Mouse (Mus musculus) megakaryocyte, embryonic 14.5 days (primary cell): ENCODE data around the gene Ankar. TPM values are rescaled to one million over a fixed set of nuclear protein-coding genes. Genes with fewer than 3 reads are reported as not detected.

ENCODE experiments used
- H3K27me3 ChIP-seq: replicated peaks from 2 replicates; pipeline ENCODE3; 2012; ENCODE audit warnings: inconsistent platforms
- H3K36me3 ChIP-seq: replicated peaks from 2 replicates; pipeline ENCODE3; 2012; ENCODE audit warnings: low read length, inconsistent platforms, mixed read lengths
- H3K4me1 ChIP-seq: 2 replicates; pipeline ENCODE4 v1.6.1; 2012; ENCODE audit warnings: inconsistent platforms
- H3K4me3 ChIP-seq: replicated peaks from 2 replicates; pipeline ENCODE3; 2012; ENCODE audit warnings: moderate library complexity, mild to moderate bottlenecking, inconsistent platforms
- H3K9me3 ChIP-seq: 2 replicates; pipeline ENCODE4 v1.6.1; 2012; ENCODE audit warnings: inconsistent platforms
- FLI1 ChIP-seq: IDR thresholded peaks from 2 replicates; pipeline ENCODE4 v1.6.1; 2012; ENCODE audit warnings: low read length, inconsistent platforms, mixed read lengths
- GATA1 ChIP-seq: IDR thresholded peaks from 3 replicates; pipeline ENCODE4 v1.6.1; 2012; ENCODE audit warnings: mixed read lengths, low read length, inconsistent platforms, borderline replicate concordance
- polyA plus RNA-seq: library from polyadenylated mRNA; stranded (reverse); fragments of >175 nt; gene quantifications from 2 replicates; pipeline ENCODE4 v1.2.3, GENCODE M21; 2012; ENCODE audit warnings: low replicate concordance; ENCODE audit not compliant: insufficient read depth

Ankar gene
- polyA plus RNA-seq, 1 experiment: not detected

DNA sequence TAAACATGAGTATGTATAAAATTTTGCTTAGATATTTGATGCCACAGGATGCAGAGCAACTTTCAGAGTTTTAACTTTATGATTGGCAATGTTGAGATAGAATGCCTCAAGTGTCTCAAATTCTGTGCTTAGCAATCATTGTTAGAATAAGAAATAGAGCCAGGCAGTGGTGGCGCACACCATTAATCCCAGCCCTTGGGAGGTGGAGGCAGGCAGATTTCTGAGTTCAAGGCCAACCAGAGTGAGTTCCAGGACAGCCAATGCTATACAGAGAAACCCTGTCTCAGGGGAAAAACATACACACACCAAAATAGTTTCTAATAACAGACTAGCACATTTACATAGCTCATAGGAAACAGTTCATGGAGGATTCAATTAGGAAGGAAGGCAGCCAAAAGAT, 14.7 kb upstream of the Ankar start:
- Histone ChIP-seq H3K27me3 (no peaks in the 10 kb centered on the region), H3K9me3 (no peaks in the 10 kb centered on the region), H3K36me3 (peaks cover 63% of the 10 kb centered on the region), H3K4me1 (peaks cover 19% of the 10 kb centered on the region), H3K4me3 (no peak overlapping the region)
- no peak for TF ChIP-seq FLI1
- TF ChIP-seq GATA1: no peak

DNA sequence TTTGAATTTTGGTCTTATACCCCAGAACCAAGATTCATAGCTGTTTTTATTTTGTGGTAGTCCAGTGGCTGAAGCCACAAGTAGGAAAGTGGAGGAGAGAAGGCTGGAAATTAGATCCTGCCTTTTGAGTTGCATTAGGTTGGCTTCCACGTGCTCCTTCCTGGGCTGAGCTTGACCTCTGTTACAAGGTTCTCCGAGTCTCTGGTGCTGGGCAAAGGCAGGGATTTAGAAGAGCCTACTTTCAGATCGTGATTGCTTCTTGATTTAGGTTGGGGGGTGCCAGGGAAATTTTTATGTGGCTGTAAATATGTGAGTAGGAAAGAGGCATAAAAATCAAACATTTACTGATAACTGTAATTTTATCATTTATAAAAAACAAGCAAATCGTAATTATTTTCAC, 14.2 kb upstream of the Ankar start:
- Histone ChIP-seq H3K9me3 (no peaks in the 10 kb centered on the region), H3K27me3 (no peaks in the 10 kb centered on the region), H3K36me3 (peaks cover 61% of the 10 kb centered on the region), H3K4me3 (no peak overlapping the region), H3K4me1 (peaks cover 19% of the 10 kb centered on the region)
- TF ChIP-seq FLI1 (no peak), GATA1 (no peak)

- TF ChIP-seq FLI1 (no peak), GATA1 (no peak)
- peak overlapping the region; percentile 96 for H3K4me3 ChIP-seq
- no peaks in the 10 kb centered on the region for H3K27me3 ChIP-seq
- peaks cover 43% of the 10 kb centered on the region for H3K36me3 ChIP-seq
- H3K4me1 ChIP-seq: peaks cover 27% of the 10 kb centered on the region
- H3K9me3 ChIP-seq: no peaks in the 10 kb centered on the region
Measured at GRCm38 (mm10) chr1:72711684-72712083, 11.3 kb upstream of the Ankar start.

GRCm38 (mm10) chr1:72710753-72711653, 10.6 kb upstream of the Ankar start, which contains the start of gene Rpl37a:
Gene Rpl37a (plus strand): TSS chr1:72711290.
- Histone ChIP-seq H3K4me1 (peaks cover 27% of the 10 kb centered on the region), H3K27me3 (no peaks in the 10 kb centered on the region), H3K9me3 (no peaks in the 10 kb centered on the region), H3K4me3 (peak within 1 kb of the TSS; percentile 96), H3K36me3 (peaks cover 36% of the 10 kb centered on the region)
- peak; percentile 30; the same call in 1 of the 2 replicates for TF ChIP-seq FLI1
- TF ChIP-seq GATA1: no peak

- no peaks in the 10 kb centered on the region for H3K9me3 ChIP-seq
- no peaks in the 10 kb centered on the region for H3K27me3 ChIP-seq
- peaks cover 8% of the 10 kb centered on the region; the same call in 1 of the 2 replicates for H3K4me1 ChIP-seq
- no peak overlapping the region for H3K4me3 ChIP-seq
- H3K36me3 ChIP-seq: peaks cover 1% of the 10 kb centered on the region
- TF ChIP-seq GATA1 (no peak), FLI1 (no peak)
Measured at GRCm38 (mm10) chr1:72707525-72707924, 7.1 kb upstream of the Ankar start.

DNA sequence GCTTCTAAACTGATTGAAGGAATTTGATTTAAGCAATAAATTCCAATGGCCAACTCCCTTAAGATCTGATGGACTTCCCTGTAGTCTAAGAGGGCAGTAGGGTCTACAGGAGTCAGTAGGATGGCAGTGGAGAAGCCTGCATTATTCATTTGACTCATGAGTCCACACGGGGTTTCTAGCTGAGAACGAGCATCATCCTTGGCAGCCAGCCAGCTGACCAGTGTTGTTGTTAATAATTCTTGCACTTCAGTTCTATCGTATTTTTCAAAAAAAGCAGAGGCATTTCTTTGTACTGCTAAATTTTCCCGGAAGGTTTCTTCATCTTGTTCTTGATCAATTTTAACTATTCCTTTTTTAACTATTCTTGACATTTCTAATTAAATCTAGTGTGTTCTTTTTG, 1.7 kb downstream of the Ankar start:
- TF ChIP-seq GATA1 (no peak), FLI1 (no peak)
- no peaks in the 10 kb centered on the region for H3K27me3 ChIP-seq
- H3K36me3 ChIP-seq: no peaks in the 10 kb centered on the region
- H3K4me3 ChIP-seq: no peak overlapping the region
- no peaks in the 10 kb centered on the region for H3K4me1 ChIP-seq
- H3K9me3 ChIP-seq: no peaks in the 10 kb centered on the region

GRCm38 (mm10) chr1:72696256-72696655, 4.1 kb downstream of the Ankar start:
- H3K4me1 ChIP-seq: no peaks in the 10 kb centered on the region
- TF ChIP-seq FLI1 (no peak), GATA1 (no peak)
- no peaks in the 10 kb centered on the region for H3K9me3 ChIP-seq
- H3K36me3 ChIP-seq: no peaks in the 10 kb centered on the region
- H3K4me3 ChIP-seq: no peak overlapping the region
- H3K27me3 ChIP-seq: no peaks in the 10 kb centered on the region

GRCm38 (mm10) chr1:72673070-72673469, 27.3 kb downstream of the Ankar start:
- Histone ChIP-seq H3K4me3 (no peak overlapping the region), H3K27me3 (no peaks in the 10 kb centered on the region), H3K4me1 (no peaks in the 10 kb centered on the region), H3K9me3 (no peaks in the 10 kb centered on the region), H3K36me3 (no peaks in the 10 kb centered on the region)
- no peak for TF ChIP-seq GATA1
- TF ChIP-seq FLI1: no peak

DNA sequence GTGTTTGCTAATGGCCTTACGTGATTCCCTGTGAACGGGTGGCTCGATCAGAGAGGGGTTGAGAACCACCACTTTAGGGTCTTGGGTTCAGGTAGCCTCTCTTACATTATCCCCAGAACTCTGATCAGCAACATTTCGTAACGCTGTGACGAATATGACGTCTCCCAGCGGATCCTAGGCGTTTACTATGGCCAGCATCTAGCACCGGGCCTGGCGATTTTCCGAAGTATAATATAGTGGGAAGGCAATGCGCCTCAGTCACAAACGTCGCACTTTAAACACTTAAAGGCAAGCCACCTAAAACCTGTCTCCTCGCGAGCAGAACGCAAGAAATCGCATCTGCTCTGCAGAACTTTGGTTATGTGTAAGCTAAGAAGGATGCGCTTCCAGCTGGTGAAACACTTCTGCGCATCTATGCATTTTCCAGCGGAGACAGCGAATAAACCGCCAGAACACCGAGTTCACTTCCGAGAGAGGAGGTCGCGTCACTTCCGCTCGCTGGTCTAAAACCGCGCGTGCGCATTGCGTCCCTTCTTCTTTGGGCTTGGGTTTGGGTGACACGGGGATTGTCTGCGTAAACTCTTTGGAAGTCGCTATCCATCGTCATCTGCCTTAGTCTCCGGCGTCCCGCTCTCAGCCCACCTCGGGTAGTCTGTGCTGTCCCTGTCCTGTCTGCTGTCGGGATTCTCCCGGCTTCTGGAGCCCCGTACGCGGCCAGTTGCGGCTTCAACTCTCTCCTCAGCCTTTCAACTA, 59.5 kb downstream of the Ankar start:
- no peak overlapping the region for H3K4me3 ChIP-seq
- no peaks in the 10 kb centered on the region for H3K36me3 ChIP-seq
- TF ChIP-seq GATA1: no peak
- no peak for TF ChIP-seq FLI1

GRCm38 (mm10) chr1:72635221-72635620, 65.2 kb downstream of the Ankar start:
- Histone ChIP-seq H3K4me1 (no peaks in the 10 kb centered on the region), H3K9me3 (peaks cover 4% of the 10 kb centered on the region; the same call in 1 of the 2 replicates), H3K27me3 (peaks cover 2% of the 10 kb centered on the region), H3K4me3 (no peak overlapping the region), H3K36me3 (peaks cover 37% of the 10 kb centered on the region)
- TF ChIP-seq FLI1: no peak
- no peak for TF ChIP-seq GATA1

More for the DNA sequence above, 59.5 kb downstream of the Ankar start:
- Histone ChIP-seq H3K9me3 (peaks cover 13% of the 10 kb centered on the region), H3K4me1 (no peaks in the 10 kb centered on the region), H3K27me3 (peaks cover 4% of the 10 kb centered on the region)
